Mouse (Mus musculus) hindbrain, embryonic 15.5 days (tissue): ENCODE measurements around the gene Gna12. TPM values are rescaled to one million over a fixed set of nuclear protein-coding genes. Genes with fewer than 3 reads are reported as not detected.

Source experiments
- ATAC-seq: fragments of 200-750 bp; cut with Nextera tagmentation; 2 replicates; pipeline ENCODE4 v1.8.0; 2017; ENCODE audit warnings: low read depth, moderate number of reproducible peaks, moderate TSS enrichment; ENCODE audit not compliant: low FRiP score
- H3K27ac ChIP-seq: fragments of 300-500 bp; sonication (generic); replicated peaks from 2 replicates; pipeline ENCODE4 v1.5.1; 2015; ENCODE audit warnings: mild to moderate bottlenecking, inconsistent platforms
- H3K27me3 ChIP-seq: fragments of 300-500 bp; sonication (generic); 2 replicates; pipeline ENCODE4 v1.6.1; 2015; ENCODE audit warnings: control low read depth, inconsistent platforms
- H3K36me3 ChIP-seq: fragments of 300-500 bp; sonication (generic); 2 replicates; pipeline ENCODE4 v1.6.1; 2015; ENCODE audit warnings: control low read depth, inconsistent platforms
- H3K4me1 ChIP-seq: fragments of 300-500 bp; sonication (generic); replicated peaks from 2 replicates; pipeline ENCODE4 v1.6.1; 2015; ENCODE audit warnings: control low read depth, inconsistent platforms
- H3K4me2 ChIP-seq: fragments of 300-500 bp; sonication (generic); 2 replicates; pipeline ENCODE4 v1.6.1; 2015; ENCODE audit warnings: moderate library complexity, mild to moderate bottlenecking, inconsistent platforms
- H3K4me3 ChIP-seq: fragments of 300-500 bp; sonication (generic); 2 replicates; pipeline ENCODE4 v1.5.1; 2015; ENCODE audit warnings: mild to moderate bottlenecking, inconsistent platforms
- H3K9ac ChIP-seq: fragments of 300-500 bp; sonication (generic); 2 replicates; pipeline ENCODE4 v1.6.1; 2015; ENCODE audit warnings: inconsistent platforms
- H3K9me3 ChIP-seq: fragments of 300-500 bp; sonication (generic); 2 replicates; pipeline ENCODE4 v1.6.1; 2016; ENCODE audit warnings: control low read depth, inconsistent platforms
- WGBS: fragments of 180-500 bp; shearing (Covaris S2); methylation state at CpG from one replicate; pipeline ENCODE4 v1.1.7; 2015; 5-methylcytosine and 5-hydroxymethylcytosine counted together
- polyA plus RNA-seq: library from polyadenylated mRNA; unstranded; fragments of >200 nt; fragmentation: Nextera tagmentation; extraction: Ambion mirVana; gene quantifications from 2 replicates; pipeline ENCODE4 v1.2.1, GENCODE M21; 2015

Gna12 gene
- polyA plus RNA-seq, 1 experiment from 2014 or later = 70.0 TPM

DNA sequence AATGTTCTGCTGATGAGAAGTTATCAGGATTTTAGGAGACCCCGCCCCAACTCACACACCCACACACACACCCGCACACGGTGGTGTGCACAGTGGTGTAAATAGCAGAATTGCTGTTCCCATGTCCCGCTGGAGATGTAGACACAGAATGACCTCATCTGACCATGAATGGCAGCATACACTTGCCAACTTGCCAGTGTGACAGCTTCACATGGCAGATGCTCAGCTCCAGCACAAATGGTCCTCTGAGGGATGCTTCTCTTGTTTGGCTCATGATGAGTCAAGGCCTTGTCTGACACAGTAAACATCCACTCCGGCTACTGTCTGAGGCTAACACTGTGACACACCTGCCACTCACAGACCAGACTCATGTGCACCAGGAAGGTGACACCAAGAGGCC is 61.9 kb downstream of the Gna12 start:
- Histone ChIP-seq H3K9me3 (no peaks in the 10 kb centered on the region), H3K4me1 (peaks cover 45% of the 10 kb centered on the region), H3K27me3 (no peaks in the 10 kb centered on the region), H3K4me3 (no peak overlapping the region), H3K4me2 (no peak overlapping the region), H3K27ac (peak overlapping the region; percentile 91), H3K36me3 (no peaks in the 10 kb centered on the region), H3K9ac (no peak overlapping the region)
- ATAC-seq = peak; percentile 24; the same call in 1 of the 2 replicates
- WGBS = 69% methylated on average over 5 of the region's 5 CpGs

DNA sequence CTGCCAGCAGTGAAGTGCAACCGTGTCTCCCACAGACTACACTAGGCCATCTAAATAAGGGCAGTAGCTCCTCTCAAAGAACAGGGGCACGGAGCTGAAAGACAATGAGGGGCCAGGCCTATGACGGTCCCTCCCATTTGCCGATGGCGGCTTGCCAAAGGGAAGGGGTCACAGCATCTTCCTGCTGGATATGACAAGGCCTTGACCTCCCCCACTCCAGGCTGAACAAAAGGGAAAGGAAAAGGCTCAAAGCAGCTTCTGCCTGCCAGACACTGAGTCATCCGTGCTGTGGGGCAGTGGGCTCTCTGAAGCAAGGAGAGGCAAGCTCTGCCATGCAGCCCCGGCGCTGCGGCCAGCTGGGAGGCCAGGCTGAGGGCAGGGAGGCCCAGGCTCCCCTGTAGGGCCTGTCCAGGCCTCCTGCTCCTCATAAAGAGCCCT is 62.5 kb downstream of the Gna12 start:
- H3K4me1 ChIP-seq = peaks cover 45% of the 10 kb centered on the region
- H3K4me2 ChIP-seq = no peak overlapping the region; the same call in 1 of the 2 replicates
- no peaks in the 10 kb centered on the region for H3K36me3 ChIP-seq
- ATAC-seq = peak; percentile 59; the same call in 1 of the 2 replicates
- H3K27ac ChIP-seq = peak overlapping the region; percentile 91
- H3K9me3 ChIP-seq = no peaks in the 10 kb centered on the region
- WGBS = 4% methylated on average over 9 of the region's 9 CpGs
- no peak overlapping the region for H3K9ac ChIP-seq
- H3K4me3 ChIP-seq = no peak overlapping the region
- H3K27me3 ChIP-seq = no peaks in the 10 kb centered on the region

DNA sequence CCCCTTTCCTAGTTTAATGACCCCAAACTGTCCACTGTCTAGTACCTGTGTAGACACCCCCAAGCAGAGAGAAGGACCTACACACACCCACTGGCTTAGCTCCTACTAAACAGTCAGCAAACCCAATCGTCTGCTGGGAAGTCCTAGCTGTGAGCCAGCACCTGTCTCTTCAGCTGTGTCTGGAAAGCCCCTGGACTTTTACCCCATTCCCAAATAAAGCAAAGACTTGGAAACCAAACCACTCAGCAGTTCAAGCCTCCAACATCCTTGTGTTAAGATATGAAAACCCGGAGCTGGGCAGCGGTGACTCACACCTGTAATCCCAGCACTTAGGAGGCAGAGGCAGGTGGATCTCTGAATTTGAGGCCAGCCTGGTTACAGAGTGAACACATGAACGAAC is 63.7 kb downstream of the Gna12 start:
- no peaks in the 10 kb centered on the region for H3K9me3 ChIP-seq
- H3K36me3 ChIP-seq = 0 out of 2 replicates have a peak, but pooled peaks cover 8% of the 10 kb centered on the region
- 89% methylated on average over 4 of the region's 4 CpGs for WGBS
- peaks cover 34% of the 10 kb centered on the region for H3K4me1 ChIP-seq
- no peak overlapping the region for H3K4me2 ChIP-seq
- H3K9ac ChIP-seq = no peak overlapping the region
- H3K27ac ChIP-seq = no peak overlapping the region
- H3K4me3 ChIP-seq = no peak overlapping the region
- no peak for ATAC-seq
- H3K27me3 ChIP-seq = no peaks in the 10 kb centered on the region

DNA sequence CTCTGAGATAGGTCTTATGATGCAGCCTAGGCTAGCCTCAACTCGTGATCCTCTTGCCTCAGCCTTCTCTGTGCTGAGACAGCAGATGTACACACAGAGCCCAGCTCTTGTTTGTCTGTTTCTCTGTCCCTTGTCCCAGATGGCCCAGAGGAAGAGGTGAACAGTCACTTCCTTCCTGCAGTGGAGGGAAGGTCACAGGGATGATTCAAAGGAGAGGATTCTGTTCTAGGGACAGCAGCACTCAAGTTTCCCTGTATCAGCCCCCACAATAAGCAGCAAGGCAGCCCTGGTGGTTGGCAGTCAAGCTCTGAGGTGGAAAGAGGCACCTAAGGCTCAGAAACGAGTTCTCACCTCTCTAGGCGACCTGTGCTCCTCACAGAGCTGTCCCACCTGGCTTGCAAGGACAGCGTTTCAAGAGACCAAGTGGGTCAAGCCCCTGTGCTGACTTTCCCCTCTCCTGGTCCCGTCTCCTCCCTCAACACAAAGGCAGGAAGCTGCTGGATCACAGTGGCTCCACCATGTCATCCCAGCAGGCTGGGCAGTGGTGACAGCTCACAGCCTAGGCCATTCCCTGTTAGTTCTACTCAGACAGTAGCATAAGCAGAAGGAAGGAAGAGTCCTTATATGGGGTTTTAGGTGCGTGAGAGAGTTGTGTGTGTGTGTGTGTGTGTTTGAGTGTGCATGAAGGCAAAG is 65.2 kb downstream of the Gna12 start:
- 72% methylated on average over 6 of the region's 6 CpGs for WGBS
- Histone ChIP-seq H3K9me3 (no peaks in the 10 kb centered on the region), H3K27ac (no peak overlapping the region; the same call in 1 of the 2 replicates), H3K9ac (no peak overlapping the region), H3K4me1 (peaks cover 26% of the 10 kb centered on the region), H3K27me3 (no peaks in the 10 kb centered on the region), H3K36me3 (peaks cover 17% of the 10 kb centered on the region), H3K4me2 (no peak overlapping the region), H3K4me3 (no peak overlapping the region)
- no peak for ATAC-seq

DNA sequence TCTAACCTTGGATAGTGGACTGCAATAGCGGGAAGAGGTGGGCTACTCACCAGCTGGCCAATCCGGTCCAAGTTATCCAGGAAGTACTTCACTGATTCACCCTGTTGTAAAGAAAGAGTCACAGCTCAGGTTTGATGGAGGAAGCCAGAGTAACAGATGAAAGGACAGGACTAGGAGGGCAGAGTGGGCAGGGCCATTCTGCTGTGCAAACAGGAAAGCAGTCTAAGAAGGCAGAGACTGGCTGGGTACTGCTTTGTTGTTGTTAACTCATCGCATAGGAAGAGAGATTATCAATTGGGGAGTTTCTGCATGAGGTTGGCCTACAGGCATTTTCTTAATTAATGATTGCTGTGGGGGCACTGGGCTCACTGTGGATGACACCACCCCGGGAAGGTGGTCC is 67.7 kb downstream of the Gna12 start:
- H3K27ac ChIP-seq = no peak overlapping the region
- no peaks in the 10 kb centered on the region for H3K9me3 ChIP-seq
- H3K27me3 ChIP-seq = no peaks in the 10 kb centered on the region
- H3K4me2 ChIP-seq = no peak overlapping the region
- 87% methylated on average over 4 of the region's 4 CpGs for WGBS
- ATAC-seq = no peak
- H3K9ac ChIP-seq = no peak overlapping the region
- H3K4me1 ChIP-seq = peaks cover 3% of the 10 kb centered on the region
- H3K36me3 ChIP-seq = peaks cover 34% of the 10 kb centered on the region
- H3K4me3 ChIP-seq = no peak overlapping the region

DNA sequence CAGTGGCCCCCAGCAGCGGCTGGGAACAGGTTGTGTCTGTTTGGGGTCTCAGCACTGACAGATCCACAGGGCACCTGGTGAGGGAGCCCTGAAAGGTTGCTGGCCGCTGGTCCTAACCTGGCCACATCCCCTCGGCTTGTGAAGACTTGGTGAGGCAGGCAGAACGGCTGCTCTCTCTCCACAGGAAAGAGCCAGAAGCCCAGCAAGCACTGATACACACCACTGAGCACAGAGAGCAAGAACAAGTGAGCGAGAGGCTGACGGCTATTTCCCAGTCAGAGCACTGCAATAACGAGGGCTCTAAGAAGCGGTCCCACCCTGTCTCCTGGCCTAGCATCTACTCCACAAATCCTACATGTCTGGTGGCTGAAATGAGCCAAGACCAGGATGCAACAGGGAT is 71.4 kb downstream of the Gna12 start:
- no peak overlapping the region for H3K9ac ChIP-seq
- 83% methylated on average over 8 of the region's 8 CpGs for WGBS
- H3K4me2 ChIP-seq = no peak overlapping the region
- H3K27ac ChIP-seq = no peak overlapping the region
- H3K4me3 ChIP-seq = no peak overlapping the region
- H3K4me1 ChIP-seq = no peaks in the 10 kb centered on the region
- H3K27me3 ChIP-seq = no peaks in the 10 kb centered on the region
- peaks cover 45% of the 10 kb centered on the region for H3K36me3 ChIP-seq
- no peak for ATAC-seq
- no peaks in the 10 kb centered on the region for H3K9me3 ChIP-seq

DNA sequence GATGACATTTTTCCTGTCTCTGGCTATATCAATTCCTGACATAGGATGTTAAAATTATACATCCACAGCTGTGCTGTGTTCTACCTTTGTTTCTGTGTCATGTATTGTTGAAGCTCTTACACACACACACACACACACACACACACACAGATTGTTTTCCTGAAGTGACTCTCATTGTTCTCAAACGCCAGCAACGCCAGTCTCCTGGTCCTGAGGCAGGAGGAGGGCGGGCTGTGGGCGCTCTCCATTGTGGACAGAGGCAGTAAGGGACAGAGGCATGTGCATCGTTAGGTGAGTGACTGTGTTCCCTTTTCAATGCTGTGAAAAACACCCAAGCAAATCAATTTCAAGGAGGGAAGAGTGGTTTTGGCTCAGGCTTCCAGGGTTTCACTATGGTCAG is 77.0 kb downstream of the Gna12 start:
- Histone ChIP-seq H3K36me3 (peaks cover 23% of the 10 kb centered on the region), H3K9me3 (no peaks in the 10 kb centered on the region), H3K27me3 (no peaks in the 10 kb centered on the region), H3K4me1 (peaks cover 11% of the 10 kb centered on the region), H3K4me3 (no peak overlapping the region), H3K27ac (no peak overlapping the region), H3K4me2 (no peak overlapping the region), H3K9ac (no peak overlapping the region)
- no peak for ATAC-seq
- WGBS = 48% methylated on average over 5 of the region's 5 CpGs

DNA sequence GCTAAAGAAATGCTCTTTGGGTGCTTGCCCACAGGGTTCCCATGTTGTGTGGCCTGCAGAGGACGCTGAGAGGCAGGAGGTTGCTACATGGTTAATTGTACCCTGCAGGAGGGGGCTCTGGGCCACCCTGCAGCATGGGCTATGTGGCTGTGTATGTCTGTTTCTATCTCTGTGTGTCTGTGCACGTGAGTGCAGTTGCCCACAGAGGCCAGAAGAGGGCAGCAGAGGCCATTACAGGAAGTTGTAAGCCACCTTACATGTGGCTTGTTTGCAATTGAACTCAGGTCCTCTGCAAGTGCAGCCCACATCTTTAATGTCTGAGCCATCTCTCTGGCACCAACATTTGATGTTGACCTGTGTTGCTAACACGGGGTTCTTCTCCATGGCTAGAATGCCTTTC is 77.6 kb downstream of the Gna12 start:
- Histone ChIP-seq H3K27me3 (no peaks in the 10 kb centered on the region), H3K27ac (no peak overlapping the region), H3K4me1 (peaks cover 11% of the 10 kb centered on the region), H3K4me3 (no peak overlapping the region), H3K4me2 (no peak overlapping the region), H3K36me3 (peaks cover 17% of the 10 kb centered on the region), H3K9me3 (no peaks in the 10 kb centered on the region), H3K9ac (no peak overlapping the region)
- 94% methylated on average over 3 of the region's 3 CpGs for WGBS
- ATAC-seq = no peak

DNA sequence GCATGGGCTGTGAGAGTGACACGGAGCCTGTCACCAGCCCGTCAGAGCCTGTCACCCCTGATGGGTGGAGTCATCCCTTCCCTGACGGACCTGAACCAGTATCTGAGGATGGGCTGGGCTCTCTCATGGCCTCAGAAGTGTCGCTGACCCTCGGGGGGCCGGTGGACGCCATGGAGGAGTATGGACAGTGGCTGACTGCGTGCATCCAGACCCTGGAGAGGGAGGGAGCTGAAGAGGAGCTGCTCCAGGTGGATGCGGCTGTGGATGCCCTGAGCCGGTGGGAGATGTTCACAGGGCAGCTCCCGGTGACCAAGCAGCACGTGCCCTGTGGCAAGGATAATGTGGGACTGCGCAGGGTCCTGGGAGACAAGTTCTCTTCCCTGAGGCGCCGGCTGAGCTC is 78.2 kb downstream of the Gna12 start:
- no peak for ATAC-seq
- H3K4me3 ChIP-seq = no peak overlapping the region
- no peak overlapping the region for H3K9ac ChIP-seq
- H3K36me3 ChIP-seq = peaks cover 11% of the 10 kb centered on the region; the same call in 1 of the 2 replicates
- no peaks in the 10 kb centered on the region for H3K9me3 ChIP-seq
- H3K27me3 ChIP-seq = no peaks in the 10 kb centered on the region
- no peak overlapping the region for H3K27ac ChIP-seq
- peaks cover 11% of the 10 kb centered on the region for H3K4me1 ChIP-seq
- H3K4me2 ChIP-seq = no peak overlapping the region
- WGBS = 93% methylated on average over 15 of the region's 15 CpGs

DNA sequence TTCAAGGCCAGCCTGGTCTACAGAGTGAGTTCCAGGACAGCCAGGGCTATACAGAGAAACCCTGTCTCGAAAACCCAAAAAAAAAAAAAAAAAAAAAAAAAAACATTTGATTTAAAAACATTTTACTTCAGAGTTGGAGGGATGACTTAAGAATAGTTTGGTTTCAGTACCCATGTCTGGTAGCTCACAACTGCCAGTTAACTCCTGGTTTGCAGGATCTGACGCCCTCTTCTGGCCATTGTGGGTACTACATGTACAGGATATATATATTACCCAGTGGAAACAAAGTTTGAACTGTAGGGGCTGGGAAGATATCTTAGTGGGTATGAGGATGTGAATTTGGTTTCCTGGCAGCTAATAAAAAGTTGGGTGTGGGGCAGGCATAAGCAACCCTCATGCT is 79.3 kb downstream of the Gna12 start:
- H3K4me3 ChIP-seq = no peak overlapping the region
- H3K4me1 ChIP-seq = peaks cover 11% of the 10 kb centered on the region
- H3K4me2 ChIP-seq = no peak overlapping the region
- no peak for ATAC-seq
- H3K27me3 ChIP-seq = no peaks in the 10 kb centered on the region
- no peaks in the 10 kb centered on the region for H3K9me3 ChIP-seq
- 3% methylated on average over 1 of the region's 2 CpGs for WGBS
- no peak overlapping the region for H3K9ac ChIP-seq
- H3K36me3 ChIP-seq = peaks cover 9% of the 10 kb centered on the region; the same call in 1 of the 2 replicates
- no peak overlapping the region for H3K27ac ChIP-seq

DNA sequence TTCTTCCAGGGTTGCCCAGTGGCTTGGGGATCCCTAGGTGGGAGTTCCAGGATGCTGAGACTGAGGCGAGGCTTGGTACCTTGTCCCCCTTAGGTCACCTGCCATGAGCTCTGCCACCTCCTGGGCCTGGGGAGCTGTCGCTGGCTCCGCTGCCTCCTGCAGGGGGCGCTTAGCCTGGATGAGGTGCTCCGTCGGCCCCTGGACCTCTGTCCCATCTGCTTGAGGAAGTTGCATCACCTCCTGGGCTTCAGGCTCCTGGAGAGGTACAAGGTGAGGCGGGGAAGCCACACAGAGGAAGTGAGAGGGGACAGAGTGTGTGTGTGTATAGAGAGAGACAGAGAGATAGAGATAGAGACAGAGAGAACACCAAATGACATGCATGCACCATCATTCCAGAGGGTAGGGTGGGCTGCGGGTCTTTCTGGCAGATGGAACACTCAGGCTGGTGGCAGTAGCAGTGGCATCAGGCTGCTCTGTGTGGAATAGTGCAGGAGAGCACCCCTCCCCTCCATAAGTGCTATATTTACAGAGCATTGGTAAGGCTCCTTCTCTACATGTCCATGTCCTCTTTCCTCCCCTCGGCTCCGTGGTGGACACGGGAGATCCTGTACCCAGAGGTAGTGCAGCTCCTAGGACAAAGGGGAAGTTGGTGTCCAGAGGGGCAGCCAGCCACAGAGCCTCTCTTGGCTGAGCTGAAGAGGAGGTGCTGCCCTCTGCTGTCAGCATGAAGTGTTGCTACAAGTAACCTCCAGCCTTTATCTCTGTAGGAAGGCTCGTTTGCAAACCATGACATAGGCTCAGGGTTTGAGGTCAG is 81.0 kb downstream of the Gna12 start:
- H3K9ac ChIP-seq = peak overlapping the region; percentile 18; the same call in 1 of the 2 replicates
- peak overlapping the region; percentile 26 for H3K4me3 ChIP-seq
- no peaks in the 10 kb centered on the region for H3K27me3 ChIP-seq
- H3K4me1 ChIP-seq = peaks cover 11% of the 10 kb centered on the region
- peaks cover 5% of the 10 kb centered on the region; the same call in 1 of the 2 replicates for H3K36me3 ChIP-seq
- WGBS = 23% methylated on average over 10 of the region's 12 CpGs
- H3K9me3 ChIP-seq = no peaks in the 10 kb centered on the region
- H3K4me2 ChIP-seq = peak overlapping the region; percentile 45
- peak; percentile 57; the same call in 1 of the 2 replicates for ATAC-seq
- H3K27ac ChIP-seq = no peak overlapping the region; the same call in 1 of the 2 replicates

DNA sequence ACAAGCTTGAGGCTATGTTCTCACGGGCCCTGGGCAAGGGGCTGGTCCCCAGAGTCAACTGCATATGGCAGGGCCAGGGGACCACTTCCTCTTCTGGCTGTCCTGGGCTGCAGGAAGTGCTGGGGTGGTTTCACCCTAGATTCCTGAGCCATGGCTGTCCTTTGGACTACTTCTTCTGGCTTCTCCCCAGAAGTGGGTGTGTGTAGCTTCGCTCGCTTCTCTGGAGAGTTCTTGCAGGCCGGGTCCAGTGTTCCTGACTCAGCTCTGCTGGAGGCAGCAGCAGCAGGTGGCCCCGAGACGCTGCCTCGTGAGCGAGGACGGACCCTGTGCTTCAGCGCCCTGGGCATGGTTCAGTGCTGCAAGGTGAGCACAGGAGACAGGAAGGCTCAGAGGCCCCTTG is 81.8 kb downstream of the Gna12 start:
- no peak overlapping the region for H3K27ac ChIP-seq
- no peaks in the 10 kb centered on the region for H3K9me3 ChIP-seq
- peaks cover 15% of the 10 kb centered on the region for H3K4me1 ChIP-seq
- no peak overlapping the region for H3K4me3 ChIP-seq
- no peaks in the 10 kb centered on the region for H3K27me3 ChIP-seq
- H3K9ac ChIP-seq = no peak overlapping the region
- no peak overlapping the region for H3K4me2 ChIP-seq
- H3K36me3 ChIP-seq = peaks cover 5% of the 10 kb centered on the region; the same call in 1 of the 2 replicates
- ATAC-seq = no peak
- 80% methylated on average over 10 of the region's 10 CpGs for WGBS
